Mouse (Mus musculus) kidney, postnatal 0 days (tissue): ENCODE measurements around the gene Rap1a. TPM values are rescaled to one million over a fixed set of nuclear protein-coding genes. Genes with fewer than 3 reads are reported as not detected.

Experiments used
- ATAC-seq: fragments of 200-750 bp; cut with Nextera tagmentation; replicated peaks from 2 replicates; pipeline ENCODE4 v1.8.0; 2017; ENCODE audit warnings: low read depth, moderate number of reproducible peaks, moderate TSS enrichment, moderate library complexity; ENCODE audit not compliant: low FRiP score
- DNase-seq: peaks from one replicate; pipeline ENCODE4 v3.0.0-alpha.2; 2016; ENCODE audit warnings: low spot score
- H3K27ac ChIP-seq: fragments of 300-500 bp; sonication (generic); 2 replicates; pipeline ENCODE4 v1.5.1; 2014; ENCODE audit warnings: mild to moderate bottlenecking
- H3K27me3 ChIP-seq: fragments of 300-500 bp; sonication (generic); 2 replicates; pipeline ENCODE4 v1.6.1; 2014; ENCODE audit warnings: low read length, mixed read lengths; ENCODE audit not compliant: insufficient read depth
- H3K36me3 ChIP-seq: fragments of 300-500 bp; sonication (generic); 2 replicates; pipeline ENCODE4 v1.6.1; 2014; ENCODE audit warnings: low read length, mixed read lengths; ENCODE audit not compliant: insufficient read depth
- H3K4me1 ChIP-seq: fragments of 300-500 bp; sonication (generic); replicated peaks from 2 replicates; pipeline ENCODE4 v1.6.1; 2014; ENCODE audit warnings: antibody characterized with exemption, low read length, mixed read lengths; ENCODE audit not compliant: insufficient read depth
- H3K4me2 ChIP-seq: fragments of 300-500 bp; sonication (generic); 2 replicates; pipeline ENCODE4 v1.6.1; 2014; ENCODE audit warnings: mild to moderate bottlenecking, low read length, moderate library complexity, mixed read lengths
- H3K4me3 ChIP-seq: fragments of 300-500 bp; sonication (generic); replicated peaks from 2 replicates; pipeline ENCODE4 v1.5.1; 2014; ENCODE audit warnings: low read depth, low read length
- H3K9ac ChIP-seq: fragments of 300-500 bp; sonication (generic); 2 replicates; pipeline ENCODE4 v1.6.1; 2014; ENCODE audit warnings: low read depth, low read length
- H3K9me3 ChIP-seq: fragments of 300-500 bp; sonication (generic); replicated peaks from 2 replicates; pipeline ENCODE4 v1.6.1; 2016; ENCODE audit warnings: low read length, inconsistent platforms, mixed read lengths
- CTCF ChIP-seq: IDR thresholded peaks from 2 replicates; pipeline ENCODE4 v1.5.1; 2016; ENCODE audit warnings: antibody characterized with exemption, low read depth, mild to moderate bottlenecking, moderate library complexity
- WGBS: fragments of 180-500 bp; shearing (Covaris S2); extraction: QIAGEN DNeasy Blood & Tissue Kit; methylation state at CpG from one replicate; pipeline ENCODE4 v1.1.7; 2014; 5-methylcytosine and 5-hydroxymethylcytosine counted together
- polyA plus RNA-seq: library from polyadenylated mRNA; unstranded; fragments of >200 nt; fragmentation: Nextera tagmentation; extraction: Ambion mirVana; gene quantifications from 2 replicates; pipeline ENCODE4 v1.2.1, GENCODE M21; 2015

Gene Rap1a
- polyA plus RNA-seq, 1 experiment from 2014 or later, result 111 TPM

- H3K4me3 ChIP-seq, result no peak overlapping the region
- H3K9me3 ChIP-seq, result no peaks in the 10 kb centered on the region
- H3K27me3 ChIP-seq, result no peaks in the 10 kb centered on the region
- H3K27ac ChIP-seq, result no peak overlapping the region
- no peak for ATAC-seq
- no peak for DNase-seq
- no peaks in the 10 kb centered on the region for H3K36me3 ChIP-seq
- TF ChIP-seq CTCF, result no peak
- H3K9ac ChIP-seq, result no peak overlapping the region
- H3K4me2 ChIP-seq, result no peak overlapping the region
- WGBS, result 72% methylated on average over 6 of the region's 6 CpGs
- H3K4me1 ChIP-seq, result no peaks in the 10 kb centered on the region
Observed at GRCm38 (mm10) chr3:105818130-105819004, 17.2 kb upstream of the Rap1a start.

GRCm38 (mm10) chr3:105816089-105816488, 15.0 kb upstream of the Rap1a start:
- DNase-seq, result no peak
- Histone ChIP-seq H3K27ac (no peak overlapping the region), H3K9ac (no peak overlapping the region), H3K9me3 (no peaks in the 10 kb centered on the region), H3K27me3 (no peaks in the 10 kb centered on the region), H3K4me3 (no peak overlapping the region), H3K36me3 (no peaks in the 10 kb centered on the region), H3K4me2 (no peak overlapping the region), H3K4me1 (no peaks in the 10 kb centered on the region)
- no peak for TF ChIP-seq CTCF
- 31% methylated on average over 8 of the region's 8 CpGs for WGBS
- no peak for ATAC-seq

DNA sequence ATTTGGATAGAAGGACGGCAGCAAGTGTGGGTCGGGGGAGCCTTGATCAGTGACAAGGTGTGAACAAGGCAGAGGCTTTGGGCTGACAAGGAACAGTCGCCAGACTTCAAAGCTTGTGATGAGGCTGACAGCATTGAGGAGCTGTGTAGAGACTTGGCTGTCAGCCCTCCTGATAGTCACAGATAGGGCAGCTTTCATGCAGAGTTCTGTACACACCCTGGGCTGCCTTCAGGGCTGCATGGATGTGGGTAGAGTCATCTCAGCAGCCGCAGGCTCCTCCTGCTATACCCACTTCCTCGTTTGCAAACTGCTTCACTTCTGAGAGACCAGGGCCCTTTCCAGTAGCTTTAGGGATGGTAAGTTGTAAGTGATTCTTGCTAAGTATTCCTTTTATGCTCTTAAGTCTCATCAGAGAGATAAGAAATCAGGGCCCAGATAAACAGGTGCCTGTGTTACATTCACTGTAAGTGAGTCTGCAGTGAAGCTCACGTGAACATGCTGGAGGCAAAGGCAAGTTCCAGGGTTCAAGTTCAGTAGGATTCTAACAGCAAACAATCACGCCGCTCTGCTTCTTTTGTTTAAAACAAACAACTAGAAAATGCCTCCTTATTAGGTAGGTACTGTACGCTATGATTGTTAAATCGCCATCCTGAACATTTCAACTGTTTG, 14.2 kb upstream of the Rap1a start:
- WGBS, result 70% methylated on average over 10 of the region's 10 CpGs
- ATAC-seq (no peak), DNase-seq (no peak)

DNA sequence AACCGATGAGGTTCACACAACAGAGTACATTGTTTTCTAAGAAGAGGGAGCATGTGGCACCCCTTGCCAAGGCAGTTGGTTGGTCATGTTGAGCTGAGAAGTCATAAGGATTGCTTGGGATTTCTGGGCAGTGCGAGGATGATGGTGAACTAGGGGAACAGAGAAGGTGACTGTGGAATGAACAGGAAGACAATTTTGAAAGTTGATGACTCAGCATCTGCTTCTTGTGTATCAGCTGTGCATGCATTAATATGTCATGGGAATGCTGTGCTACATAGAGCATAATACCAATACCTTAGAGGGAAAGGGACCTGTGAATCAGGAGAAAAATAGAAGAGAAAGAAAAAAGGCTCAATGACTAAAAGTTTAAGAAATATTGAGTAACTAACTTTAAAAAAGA, 10.0 kb upstream of the Rap1a start:
- Histone ChIP-seq H3K27ac (no peak overlapping the region), H3K4me2 (no peak overlapping the region), H3K4me1 (no peaks in the 10 kb centered on the region), H3K9me3 (no peaks in the 10 kb centered on the region), H3K27me3 (no peaks in the 10 kb centered on the region), H3K36me3 (no peaks in the 10 kb centered on the region), H3K9ac (no peak overlapping the region), H3K4me3 (no peak overlapping the region)
- no peak for TF ChIP-seq CTCF
- WGBS, result 93% methylated on average over 2 of the region's 2 CpGs
- no peak for ATAC-seq
- no peak for DNase-seq

More for the DNA sequence above, 14.2 kb upstream of the Rap1a start:
- Histone ChIP-seq H3K4me1 (no peaks in the 10 kb centered on the region), H3K36me3 (no peaks in the 10 kb centered on the region), H3K9me3 (no peaks in the 10 kb centered on the region), H3K27me3 (no peaks in the 10 kb centered on the region), H3K4me2 (no peak overlapping the region), H3K27ac (no peak overlapping the region), H3K9ac (no peak overlapping the region), H3K4me3 (no peak overlapping the region)
- no peak for TF ChIP-seq CTCF

GRCm38 (mm10) chr3:105808179-105809037, 7.3 kb upstream of the Rap1a start:
- Histone ChIP-seq H3K4me1 (no peaks in the 10 kb centered on the region), H3K27me3 (no peaks in the 10 kb centered on the region), H3K27ac (no peak overlapping the region), H3K9me3 (no peaks in the 10 kb centered on the region), H3K9ac (no peak overlapping the region), H3K4me3 (no peak overlapping the region), H3K36me3 (no peaks in the 10 kb centered on the region), H3K4me2 (no peak overlapping the region)
- 73% methylated on average over 14 of the region's 14 CpGs for WGBS
- no peak for DNase-seq
- ATAC-seq, result no peak
- TF ChIP-seq CTCF, result no peak

GRCm38 (mm10) chr3:105807672-105808071, 6.5 kb upstream of the Rap1a start:
- DNase-seq (no peak), ATAC-seq (no peak)
- no peaks in the 10 kb centered on the region for H3K9me3 ChIP-seq
- H3K4me3 ChIP-seq, result no peak overlapping the region
- H3K36me3 ChIP-seq, result no peaks in the 10 kb centered on the region
- H3K4me1 ChIP-seq, result no peaks in the 10 kb centered on the region
- H3K27me3 ChIP-seq, result no peaks in the 10 kb centered on the region
- 53% methylated on average over 1 of the region's 1 CpGs for WGBS
- H3K9ac ChIP-seq, result no peak overlapping the region
- H3K27ac ChIP-seq, result no peak overlapping the region
- no peak overlapping the region for H3K4me2 ChIP-seq
- TF ChIP-seq CTCF, result no peak
